Mouse (Mus musculus) B cell, adult (primary cell): ENCODE results near the gene Vmn2r77. TPM values are rescaled to one million over a fixed set of nuclear protein-coding genes. Genes with fewer than 3 reads are reported as not detected.

Experiments
- total RNA-seq: library from RNA; stranded (reverse); gene quantifications from 4 replicates; pipeline ENCODE4 v1.2.4, GENCODE M21; 2023; ENCODE audit not compliant: inconsistent age

The Vmn2r77 gene
- total RNA-seq, result not detected in 4 replicates

DNA sequence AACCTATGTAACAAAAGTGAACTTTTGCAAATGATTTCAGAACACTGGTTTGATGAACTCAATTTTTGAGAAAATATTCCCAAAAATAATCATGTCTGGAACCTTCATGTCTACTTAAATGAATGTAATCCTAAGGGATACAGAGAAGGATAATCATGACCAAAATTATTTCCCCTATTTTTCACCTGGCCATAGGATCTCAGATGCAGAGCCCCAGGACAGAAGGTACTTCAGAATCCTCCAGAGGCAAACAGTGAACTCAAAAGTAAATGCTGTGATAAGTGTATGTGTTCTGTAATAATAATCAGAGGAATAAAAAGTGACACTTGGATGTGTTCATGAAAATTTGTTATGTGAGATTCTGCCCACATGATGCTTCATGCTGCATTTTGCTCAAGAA lies at the start of gene Vmn2r77:
Gene Vmn2r77 (plus strand): TSS at position 301 of the 400 bp plus-strand sequence.

DNA sequence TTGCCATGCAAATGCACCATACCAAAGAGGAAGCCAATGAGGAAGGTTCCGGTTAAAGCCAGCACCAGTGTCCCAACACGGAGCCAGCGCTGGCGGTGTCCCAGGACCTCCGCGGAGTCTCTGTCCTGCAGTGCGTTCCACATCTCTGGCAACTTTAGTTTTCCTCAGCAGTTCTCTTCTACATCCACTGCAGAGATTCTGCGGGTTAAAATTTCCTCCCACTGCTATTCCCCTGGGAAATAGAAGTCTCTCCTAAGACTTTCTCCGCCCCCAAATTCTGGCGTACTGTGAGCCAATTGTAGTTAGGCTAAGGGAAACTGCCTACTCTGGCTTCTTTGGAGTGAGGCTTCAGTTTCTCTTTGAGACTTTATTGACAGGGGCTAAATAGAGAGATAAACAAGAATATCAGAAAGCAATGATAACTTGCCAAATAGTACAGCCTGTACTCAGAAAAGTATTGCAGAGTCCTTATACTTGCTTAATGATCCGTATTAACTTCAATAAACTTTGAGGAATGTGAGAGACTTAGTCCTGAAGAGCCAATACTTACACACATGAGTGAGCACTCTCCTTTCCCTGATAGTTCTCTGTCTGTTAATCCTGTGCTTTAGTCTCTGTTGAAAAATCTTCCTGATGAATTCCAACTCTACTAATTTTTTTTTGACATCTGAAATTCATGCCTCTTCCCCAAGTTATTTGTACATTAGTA lies 19.1 kb upstream of the Vmn2r77 start, which contains the start of gene Folh1:
Gene Folh1 (minus strand): TSS at position 327 of the 709 bp plus-strand sequence.

Other genes with a start within 250 kb of the Vmn2r77 start
- gene Olfr295, start 211.2 kb upstream of the Vmn2r77 start, total RNA-seq, result not detected in 4 replicates
- gene Olfr294, start 178.4 kb upstream of the Vmn2r77 start, total RNA-seq, result not detected in 4 replicates
- not detected in 4 replicates for gene Olfr293, start 146.0 kb upstream of the Vmn2r77 start, total RNA-seq
- gene Olfr292, start 106.7 kb upstream of the Vmn2r77 start, total RNA-seq, result not detected in 4 replicates
- not detected in 4 replicates for gene Folh1, start 19.1 kb upstream of the Vmn2r77 start, total RNA-seq
- gene Vmn2r78, start 120.1 kb downstream of the Vmn2r77 start, total RNA-seq, result not detected in 4 replicates
- gene Vmn2r79, start 201.1 kb downstream of the Vmn2r77 start, total RNA-seq, result 0.09 TPM in 1 of 4 replicates, not detected in the others